Mouse (Mus musculus): Measurements from ENCODE around the gene Cdk5rap1. TPM values are rescaled to one million over a fixed set of nuclear protein-coding genes. Genes with fewer than 3 reads are reported as not detected.

Cdk5rap1 gene
- total RNA-seq (2022), result 10 to 100 TPM; 13.6 to 17.1 (median 16.0) TPM

GRCm38 (mm10) chr2:154372842-154373500 is at the start of gene Cdk5rap1:
Cdk5rap1 (minus strand) TSS chr2:154373010.
- no peak for DNase-seq (ENCODE audit: low spot score in 2 of 2)

GRCm38 (mm10) chr2:154422181-154422580 is 49.4 kb upstream of the Cdk5rap1 start:
- no peak for DNase-seq (ENCODE audit: low spot score in 2 of 2)

GRCm38 (mm10) chr2:154420942-154421731 is 48.3 kb upstream of the Cdk5rap1 start:
- DNase-seq (ENCODE audit: low spot score in 2 of 2), result no peak

- DNase-seq (ENCODE audit: low spot score in 2 of 2), result no peak
These were observed 47.1 kb upstream of the Cdk5rap1 start for GRCm38 (mm10) chr2:154419631-154420515.

GRCm38 (mm10) chr2:154418001-154418400 is 45.2 kb upstream of the Cdk5rap1 start:
- DNase-seq (ENCODE audit: low spot score in 2 of 2), result no peak

- peak in 1 of 2 experiments; percentile 65 for DNase-seq (ENCODE audit: low spot score in 2 of 2)
These were observed 44.3 kb upstream of the Cdk5rap1 start for GRCm38 (mm10) chr2:154417107-154417506.

GRCm38 (mm10) chr2:154412018-154412666 is 39.3 kb upstream of the Cdk5rap1 start:
- DNase-seq (ENCODE audit: low spot score in 2 of 2), result peak in 1 of 2 experiments; percentile 40

- DNase-seq (ENCODE audit: low spot score in 2 of 2), result peak; percentile 48 to 61
These were observed 37.5 kb upstream of the Cdk5rap1 start for GRCm38 (mm10) chr2:154410355-154410754.

- DNase-seq (ENCODE audit: low spot score in 2 of 2), result peak; percentile 47 to 78
These were observed 35.0 kb upstream of the Cdk5rap1 start, which contains the start of gene Snta1 for GRCm38 (mm10) chr2:154407643-154408445. Snta1 (minus strand) TSS chr2:154408099.

GRCm38 (mm10) chr2:154407063-154407642 is 34.3 kb upstream of the Cdk5rap1 start:
- DNase-seq (ENCODE audit: low spot score in 2 of 2), result no peak

- no peak for DNase-seq (ENCODE audit: low spot score in 2 of 2)
These were observed 32.7 kb upstream of the Cdk5rap1 start for GRCm38 (mm10) chr2:154405447-154405994.

GRCm38 (mm10) chr2:154402811-154403210 is 30.0 kb upstream of the Cdk5rap1 start:
- no peak for DNase-seq (ENCODE audit: low spot score in 2 of 2)

- DNase-seq (ENCODE audit: low spot score in 2 of 2), result no peak
These were observed 29.2 kb upstream of the Cdk5rap1 start for GRCm38 (mm10) chr2:154401976-154402375.

- peak; percentile 67 to 72 for DNase-seq (ENCODE audit: low spot score in 2 of 2)
These were observed 26.5 kb upstream of the Cdk5rap1 start for GRCm38 (mm10) chr2:154399325-154399724.

GRCm38 (mm10) chr2:154398267-154398666 is 25.5 kb upstream of the Cdk5rap1 start:
- no peak for DNase-seq (ENCODE audit: low spot score in 2 of 2)

GRCm38 (mm10) chr2:154396529-154396928 is 23.7 kb upstream of the Cdk5rap1 start:
- no peak for DNase-seq (ENCODE audit: low spot score in 2 of 2)

- DNase-seq (ENCODE audit: low spot score in 2 of 2), result no peak
These were observed 21.8 kb upstream of the Cdk5rap1 start for GRCm38 (mm10) chr2:154394602-154395001.

GRCm38 (mm10) chr2:154390180-154390964 is 17.6 kb upstream of the Cdk5rap1 start:
- DNase-seq (ENCODE audit: low spot score in 2 of 2), result no peak

- DNase-seq (ENCODE audit: low spot score in 2 of 2), result peak; percentile 93 to 94
These were observed 6.3 kb upstream of the Cdk5rap1 start for GRCm38 (mm10) chr2:154379103-154379502.

Data from layer of hippocampus, adult 8-10 months (tissue).